Mouse (Mus musculus) stomach, embryonic 14.5 days (tissue): ENCODE data around the gene Gm20388. TPM values are rescaled to one million over a fixed set of nuclear protein-coding genes. Genes with fewer than 3 reads are reported as not detected.

Experiments
- ATAC-seq: fragments of 200-750 bp; cut with Nextera tagmentation; 2 replicates; pipeline ENCODE4 v1.8.0; 2017; ENCODE audit warnings: low read depth, moderate TSS enrichment; ENCODE audit not compliant: insufficient number of reproducible peaks, insufficient read depth, low FRiP score
- H3K27ac ChIP-seq: fragments of 300-500 bp; sonication (generic); 2 replicates; pipeline ENCODE4 v1.5.1; 2014; ENCODE audit warnings: mild to moderate bottlenecking, low read length, moderate library complexity, mixed read lengths
- H3K27me3 ChIP-seq: fragments of 300-500 bp; sonication (generic); 2 replicates; pipeline ENCODE4 v1.6.1; 2014; ENCODE audit warnings: low read length, control low read depth, mixed read lengths; ENCODE audit not compliant: control insufficient read depth, insufficient read depth
- H3K36me3 ChIP-seq: fragments of 300-500 bp; sonication (generic); 2 replicates; pipeline ENCODE4 v1.6.1; 2014; ENCODE audit warnings: mild to moderate bottlenecking, control low read depth, low read length, moderate library complexity, mixed read lengths; ENCODE audit not compliant: control insufficient read depth, insufficient read depth
- H3K4me1 ChIP-seq: fragments of 300-500 bp; sonication (generic); 2 replicates; pipeline ENCODE4 v1.6.1; 2014; ENCODE audit warnings: low read length, control low read depth, mixed read lengths; ENCODE audit not compliant: control insufficient read depth, insufficient read depth
- H3K4me2 ChIP-seq: fragments of 300-500 bp; sonication (generic); replicated peaks from 2 replicates; pipeline ENCODE4 v1.6.1; 2014; ENCODE audit warnings: low read depth, low read length, control low read depth
- H3K4me3 ChIP-seq: fragments of 300-500 bp; sonication (generic); 2 replicates; pipeline ENCODE4 v1.5.1; 2014; ENCODE audit warnings: low read depth, low read length, control low read depth
- H3K9ac ChIP-seq: fragments of 300-500 bp; sonication (generic); replicated peaks from 2 replicates; pipeline ENCODE4 v1.6.1; 2014; ENCODE audit warnings: low read depth, mild to moderate bottlenecking, control low read depth, low read length, moderate library complexity, mixed read lengths
- H3K9me3 ChIP-seq: fragments of 300-500 bp; sonication (generic); 2 replicates; pipeline ENCODE4 v1.6.1; 2016; ENCODE audit warnings: low read depth, low read length, control low read depth; ENCODE audit not compliant: control insufficient read depth
- WGBS: fragments of 180-500 bp; shearing (Covaris S2); extraction: QIAGEN DNeasy Blood & Tissue Kit; methylation state at CpG from one replicate; pipeline ENCODE4 v1.1.7; 2014; 5-methylcytosine and 5-hydroxymethylcytosine counted together
- polyA plus RNA-seq: library from polyadenylated mRNA; unstranded; fragments of >200 nt; fragmentation: Nextera tagmentation; extraction: Ambion mirVana; gene quantifications from 2 replicates; pipeline ENCODE4 v1.2.1, GENCODE M21; 2014

Gm20388 gene
- polyA plus RNA-seq, 1 experiment from 2014 or later, result 11.4 TPM

GRCm38 (mm10) chr8:121577751-121578675 is 1667.4 kb downstream of the Gm20388 start:
- ATAC-seq, result peak; percentile 59
- Histone ChIP-seq H3K4me2 (peak overlapping the region; percentile 74), H3K36me3 (no peaks in the 10 kb centered on the region), H3K27me3 (no peaks in the 10 kb centered on the region), H3K9ac (peak overlapping the region; percentile 80), H3K4me3 (peak overlapping the region; percentile 62), H3K27ac (no peak overlapping the region), H3K4me1 (peaks cover 17% of the 10 kb centered on the region), H3K9me3 (no peaks in the 10 kb centered on the region)
- 2% methylated on average over 39 of the region's 44 CpGs for WGBS

DNA sequence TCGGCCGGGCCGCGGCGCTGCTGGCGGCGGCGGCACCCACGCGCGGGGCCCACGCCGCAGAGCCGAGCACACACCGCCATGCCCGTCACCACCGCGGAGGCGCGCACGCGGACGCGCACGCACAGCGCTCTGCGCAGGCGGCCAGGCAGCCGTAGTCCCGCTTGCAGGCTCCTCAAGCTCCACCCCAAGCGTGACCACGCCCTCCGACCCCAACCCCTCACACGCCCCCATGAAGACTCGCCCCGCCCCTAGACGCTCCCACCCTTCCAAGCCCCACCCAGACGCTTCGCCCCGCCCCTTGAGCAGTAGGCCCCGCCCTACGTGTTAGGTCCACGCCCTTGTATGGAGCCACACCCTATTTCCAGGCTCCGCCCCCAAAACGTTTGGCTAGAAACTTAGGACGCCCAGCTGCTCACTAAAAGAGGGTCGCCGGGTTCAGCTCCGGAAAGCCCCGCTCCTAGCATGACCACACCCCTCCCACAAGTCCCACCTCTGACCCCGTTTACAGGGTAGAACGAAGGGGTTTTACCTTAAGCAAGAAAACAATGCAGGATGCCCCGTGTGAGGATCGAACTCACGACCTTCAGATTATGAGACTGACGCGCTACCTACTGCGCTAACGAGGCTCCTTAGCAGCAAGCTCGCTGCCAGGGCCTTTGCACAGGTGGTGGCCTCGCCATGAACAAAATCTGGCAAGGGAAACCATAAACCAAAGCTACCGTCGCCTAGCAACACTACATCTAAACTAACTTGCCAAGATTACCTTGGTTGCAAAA is 1668.2 kb downstream of the Gm20388 start, which contains the start of gene Fbxo31:
TSS of gene Fbxo31 (minus strand) at position 131 of the 776 bp plus-strand sequence.
- peak within 1 kb of the TSS; percentile 74 for H3K4me2 ChIP-seq
- H3K36me3 ChIP-seq, result no peaks in the 10 kb centered on the region
- H3K4me3 ChIP-seq, result peak within 1 kb of the TSS; percentile 62
- H3K4me1 ChIP-seq, result peaks cover 17% of the 10 kb centered on the region
- peak; percentile 94 for ATAC-seq
- no peaks in the 10 kb centered on the region for H3K27me3 ChIP-seq
- 2% methylated on average over 55 of the region's 63 CpGs for WGBS
- 0 out of 2 replicates have a peak within 1 kb of the TSS, but pooled peaks have one; percentile 33 for H3K27ac ChIP-seq
- H3K9me3 ChIP-seq, result no peaks in the 10 kb centered on the region
- H3K9ac ChIP-seq, result peak within 1 kb of the TSS; percentile 80

DNA sequence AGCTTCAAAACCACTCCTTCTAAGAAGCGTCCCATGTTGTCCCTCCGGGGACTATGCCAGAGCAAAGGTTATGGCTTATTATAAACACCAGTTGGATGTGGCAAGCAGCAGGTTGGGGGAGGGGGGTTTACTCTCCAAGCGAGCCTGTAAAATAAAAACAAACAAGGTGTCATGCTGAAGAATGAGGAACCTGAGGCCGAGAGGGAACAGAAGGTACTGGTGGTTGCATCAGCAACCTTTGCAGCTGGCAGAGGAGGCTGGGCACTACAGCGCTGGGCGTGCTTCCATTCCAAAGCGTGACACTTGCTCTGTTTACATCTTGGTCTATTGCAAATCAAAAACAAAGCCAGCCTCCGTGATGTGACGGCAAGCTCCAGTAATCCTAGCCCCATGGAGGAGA is 1669.8 kb downstream of the Gm20388 start:
- H3K9me3 ChIP-seq, result no peaks in the 10 kb centered on the region
- peaks cover 17% of the 10 kb centered on the region for H3K4me1 ChIP-seq
- H3K36me3 ChIP-seq, result no peaks in the 10 kb centered on the region
- no peak for ATAC-seq
- no peak overlapping the region for H3K27ac ChIP-seq
- WGBS, result 10% methylated on average over 9 of the region's 9 CpGs
- H3K4me3 ChIP-seq, result no peak overlapping the region
- no peak overlapping the region for H3K4me2 ChIP-seq
- H3K27me3 ChIP-seq, result no peaks in the 10 kb centered on the region
- no peak overlapping the region for H3K9ac ChIP-seq

DNA sequence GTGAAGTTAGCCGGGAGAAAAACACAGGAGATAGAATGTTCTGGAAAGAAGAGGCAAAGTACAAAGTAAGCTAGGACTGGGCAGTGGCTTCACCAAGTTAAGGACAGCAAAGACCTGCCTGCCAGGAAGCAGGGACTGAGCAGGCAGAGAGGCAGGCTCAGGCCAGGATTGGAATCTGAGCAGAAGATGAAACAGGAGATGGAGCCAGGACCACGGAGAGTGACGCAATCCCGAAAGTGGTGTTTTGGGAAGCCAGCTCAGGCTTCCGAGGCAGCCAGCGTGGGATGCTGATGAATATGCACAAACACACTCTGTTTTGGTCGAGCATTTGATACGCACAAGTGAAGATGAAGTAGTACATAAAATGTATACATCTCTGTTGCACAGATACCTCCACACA is 1673.0 kb downstream of the Gm20388 start:
- Histone ChIP-seq H3K9ac (no peak overlapping the region), H3K27me3 (no peaks in the 10 kb centered on the region), H3K9me3 (no peaks in the 10 kb centered on the region), H3K4me2 (no peak overlapping the region), H3K4me3 (no peak overlapping the region), H3K4me1 (0 out of 2 replicates have a peak, but pooled peaks cover 3% of the 10 kb centered on the region), H3K27ac (no peak overlapping the region), H3K36me3 (no peaks in the 10 kb centered on the region)
- WGBS, result 51% methylated on average over 8 of the region's 8 CpGs
- ATAC-seq, result no peak

DNA sequence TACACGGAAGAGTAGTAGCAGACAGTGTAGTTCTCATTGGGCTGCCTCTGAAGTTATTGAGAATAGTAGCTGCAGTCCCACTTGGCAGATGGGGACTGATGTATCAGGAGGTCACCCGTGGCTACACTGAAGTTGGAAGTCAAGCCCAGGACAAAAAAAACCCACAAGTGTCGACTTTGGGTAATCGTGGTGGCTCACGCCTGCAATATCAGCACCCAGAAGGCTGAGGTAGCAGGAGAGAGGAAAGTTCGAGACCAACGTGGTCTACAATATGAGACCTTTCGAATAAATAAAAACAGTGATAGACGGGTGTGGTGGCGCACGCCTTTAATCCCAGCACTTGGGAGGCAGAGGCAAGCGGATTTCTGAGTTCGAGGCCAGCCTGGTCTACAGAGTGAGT is 1674.1 kb downstream of the Gm20388 start:
- Histone ChIP-seq H3K9ac (no peak overlapping the region), H3K27ac (no peak overlapping the region), H3K36me3 (no peaks in the 10 kb centered on the region), H3K27me3 (no peaks in the 10 kb centered on the region), H3K9me3 (no peaks in the 10 kb centered on the region), H3K4me3 (peak overlapping the region; percentile 57), H3K4me2 (peak overlapping the region; percentile 51), H3K4me1 (peaks cover 4% of the 10 kb centered on the region; the same call in 1 of the 2 replicates)
- no peak for ATAC-seq
- WGBS, result 43% methylated on average over 13 of the region's 13 CpGs

DNA sequence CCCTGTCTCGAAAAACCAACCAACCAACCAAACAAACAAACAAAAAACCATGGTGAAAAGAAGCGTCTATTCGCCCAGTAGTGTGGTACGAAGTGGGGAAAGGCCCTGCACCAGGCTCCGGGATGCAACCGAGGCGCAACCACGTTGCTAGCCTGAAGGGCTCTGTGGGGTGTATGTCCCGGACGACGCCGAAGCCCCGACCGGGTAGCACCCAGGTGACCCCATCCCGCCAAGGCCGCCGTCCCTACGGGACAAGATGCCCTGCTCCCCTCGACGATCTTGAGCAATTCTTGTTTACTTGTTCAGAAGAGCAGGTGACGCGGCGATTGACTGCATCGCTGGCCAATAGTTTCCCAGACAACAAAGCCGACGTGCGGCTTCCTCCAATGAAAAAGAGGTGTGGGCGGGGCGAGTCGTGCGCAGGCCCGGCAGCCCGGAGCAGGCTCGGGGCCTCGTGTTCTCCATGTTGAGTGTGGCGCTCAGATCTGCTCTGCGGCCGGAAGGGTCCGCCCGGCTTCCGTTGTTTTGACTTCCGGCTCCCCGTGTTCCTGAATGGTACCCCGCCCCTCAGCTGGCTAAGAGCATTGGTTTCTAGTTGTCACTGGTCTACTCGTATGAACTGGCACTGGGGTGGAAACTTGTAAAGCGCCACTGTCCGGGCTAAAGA is 1674.7 kb downstream of the Gm20388 start:
- H3K9me3 ChIP-seq, result no peaks in the 10 kb centered on the region
- H3K4me2 ChIP-seq, result peak overlapping the region; percentile 51
- H3K27me3 ChIP-seq, result no peaks in the 10 kb centered on the region
- WGBS, result under 1% methylated on average over 47 of the region's 47 CpGs
- ATAC-seq, result peak; percentile 94
- H3K9ac ChIP-seq, result peak overlapping the region; percentile 28; the same call in 1 of the 2 replicates
- no peak overlapping the region for H3K27ac ChIP-seq
- H3K4me1 ChIP-seq, result peaks cover 7% of the 10 kb centered on the region; the same call in 1 of the 2 replicates
- peak overlapping the region; percentile 57 for H3K4me3 ChIP-seq
- no peaks in the 10 kb centered on the region for H3K36me3 ChIP-seq

GRCm38 (mm10) chr8:121588750-121589149 is 1678.1 kb downstream of the Gm20388 start:
- H3K4me2 ChIP-seq, result no peak overlapping the region
- H3K4me1 ChIP-seq, result peaks cover 12% of the 10 kb centered on the region
- 82% methylated on average over 4 of the region's 4 CpGs for WGBS
- H3K9me3 ChIP-seq, result no peaks in the 10 kb centered on the region
- ATAC-seq, result no peak
- H3K9ac ChIP-seq, result no peak overlapping the region
- no peak overlapping the region for H3K27ac ChIP-seq
- no peaks in the 10 kb centered on the region for H3K27me3 ChIP-seq
- H3K36me3 ChIP-seq, result peaks cover 4% of the 10 kb centered on the region; the same call in 1 of the 2 replicates
- no peak overlapping the region for H3K4me3 ChIP-seq
